Mouse (Mus musculus) forebrain, embryonic 16.5 days (tissue): ENCODE data around the gene Olfr605. TPM values are rescaled to one million over a fixed set of nuclear protein-coding genes. Genes with fewer than 3 reads are reported as not detected.

Experiments used
- microRNA-seq: library from miRNA; unstranded; fragments of <30 nt; microRNA quantifications from one replicate; pipeline ENCODE4, GENCODE M21; 2017
- polyA plus RNA-seq: library from polyadenylated mRNA; unstranded; fragments of >200 nt; fragmentation: Nextera tagmentation; extraction: Ambion mirVana; gene quantifications from 2 replicates; pipeline ENCODE4 v1.2.1, GENCODE M21; 2015

Olfr605 gene
- polyA plus RNA-seq, 1 experiment from 2014 or later = not detected

Small RNA genes lying within 50 kb of the gene (microRNA-seq; reads per million reads assigned to microRNA genes)
- gene Gm25774 = not detected

Other genes starting within 250 kb of the Olfr605 start
- gene Olfr593, start 233.6 kb downstream of the Olfr605 start, polyA plus RNA-seq = not detected in 2 replicates
- gene Olfr594, start 228.4 kb downstream of the Olfr605 start, polyA plus RNA-seq = not detected in 2 replicates
- not detected in 2 replicates for gene Usp17ld, start 192.9 kb downstream of the Olfr605 start, polyA plus RNA-seq
- gene Olfr596, start 139.8 kb downstream of the Olfr605 start, polyA plus RNA-seq = not detected in 2 replicates
- not detected in 2 replicates for gene Olfr597, start 129.1 kb downstream of the Olfr605 start, polyA plus RNA-seq
- not detected in 2 replicates for gene Olfr598, start 121.9 kb downstream of the Olfr605 start, polyA plus RNA-seq
- not detected in 2 replicates for gene Olfr599, start 109.5 kb downstream of the Olfr605 start, polyA plus RNA-seq
- not detected in 2 replicates for gene Olfr600, start 95.8 kb downstream of the Olfr605 start, polyA plus RNA-seq
- gene Olfr601, start 82.8 kb downstream of the Olfr605 start, polyA plus RNA-seq = not detected in 2 replicates
- not detected in 2 replicates for gene Olfr603, start 59.3 kb downstream of the Olfr605 start, polyA plus RNA-seq
- not detected in 2 replicates for gene Usp17lc, start 30.4 kb downstream of the Olfr605 start, polyA plus RNA-seq
- gene Olfr606, start 3.6 kb upstream of the Olfr605 start, polyA plus RNA-seq = not detected in 2 replicates
- not detected in 2 replicates for gene Olfr607, start 18.7 kb upstream of the Olfr605 start, polyA plus RNA-seq
- not detected in 2 replicates for gene Olfr608, start 24.4 kb upstream of the Olfr605 start, polyA plus RNA-seq
- gene Olfr609, start 52.6 kb upstream of the Olfr605 start, polyA plus RNA-seq = not detected in 2 replicates
- gene Olfr610, start 66.7 kb upstream of the Olfr605 start, polyA plus RNA-seq = not detected in 2 replicates
- not detected in 2 replicates for gene Olfr611, start 75.4 kb upstream of the Olfr605 start, polyA plus RNA-seq
- gene Olfr612, start 97.3 kb upstream of the Olfr605 start, polyA plus RNA-seq = not detected in 2 replicates
- not detected in 2 replicates for gene Olfr613, start 102.6 kb upstream of the Olfr605 start, polyA plus RNA-seq
- gene Olfr615, start 110.6 kb upstream of the Olfr605 start, polyA plus RNA-seq = not detected in 2 replicates
- not detected in 2 replicates for gene Olfr616, start 123.7 kb upstream of the Olfr605 start, polyA plus RNA-seq
- gene Olfr617, start 127.6 kb upstream of the Olfr605 start, polyA plus RNA-seq = not detected in 2 replicates
- gene Olfr618, start 144.7 kb upstream of the Olfr605 start, polyA plus RNA-seq = not detected in 2 replicates
- gene Olfr619, start 155.1 kb upstream of the Olfr605 start, polyA plus RNA-seq = not detected in 2 replicates
- gene Olfr620, start 167.1 kb upstream of the Olfr605 start, polyA plus RNA-seq = not detected in 2 replicates
- not detected in 2 replicates for gene Olfr622, start 197.3 kb upstream of the Olfr605 start, polyA plus RNA-seq
- not detected in 2 replicates for gene Olfr623, start 218.3 kb upstream of the Olfr605 start, polyA plus RNA-seq
- gene Olfr624, start 225.8 kb upstream of the Olfr605 start, polyA plus RNA-seq = not detected in 2 replicates
- gene Olfr625-ps1, start 237.3 kb upstream of the Olfr605 start, polyA plus RNA-seq = not detected in 2 replicates